ENCODE assay signal across 29 mouse cellular contexts in the genomic region with DNA sequence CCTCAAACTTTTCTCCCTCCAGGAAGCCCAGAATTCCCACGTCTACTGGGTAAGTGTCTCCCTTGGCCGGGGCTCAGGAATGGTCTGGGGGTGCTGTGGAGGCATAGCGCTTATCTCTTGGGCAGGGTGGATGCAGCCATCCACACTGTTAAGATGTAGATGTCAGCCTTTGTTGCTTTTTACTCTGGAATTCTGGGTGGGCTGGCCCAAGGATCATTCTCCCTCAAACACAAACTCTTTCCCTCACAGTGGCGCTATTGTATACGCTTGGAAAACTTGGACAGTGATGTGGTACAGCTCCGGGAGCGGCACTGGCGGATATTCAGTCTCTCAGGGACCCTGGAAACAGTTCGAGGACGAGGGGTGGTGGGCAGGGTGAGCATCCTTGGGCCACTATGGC. TPM values are rescaled to one million over a fixed set of nuclear protein-coding genes. Genes with fewer than 3 reads are reported as not detected.
DNase-seq lines count a peak whose midpoint lies in the region; ATAC-seq lines count a peak whose summit lies in the region.
"Had no signal": no experiment of that assay in that cellular context is flagged by ENCODE, and none has a peak within 500 bp of the region (broad histone marks: within the 10 kb centered on the region; RNA-seq: fewer than 3 reads in every experiment).

No protein-coding gene starts in this region.

- no peak for ATAC-seq in limb, embryonic 13.5 days (ENCODE audit: low FRiP score, low read depth)
- ATAC-seq: activated CD4-positive, CD25-positive, alpha-beta regulatory T cell, adult 4 months; CD4-positive, CD25-positive, alpha-beta regulatory T cell, adult 4 months; forebrain, embryonic 13.5 days; forebrain, embryonic 16.5 days; hindbrain, embryonic 16.5 days; intestine, embryonic 15.5 days; Patski had no signal

- no peaks in the 10 kb centered on the region for H3K9me3 ChIP-seq in limb, embryonic 13.5 days
- H3K9me3 ChIP-seq in limb, embryonic 10.5 days (replicated peaks), result no peaks in the 10 kb centered on the region
- H3K9me3 ChIP-seq: forebrain, embryonic 10.5 days; forebrain, embryonic 13.5 days; G1E; heart, embryonic 12.5 days; heart, embryonic 15.5 days; intestine, embryonic 15.5 days had no signal

- no peaks in the 10 kb centered on the region for H3K4me1 ChIP-seq in limb, embryonic 13.5 days
- no peaks in the 10 kb centered on the region for H3K4me1 ChIP-seq in limb, embryonic 10.5 days
- H3K4me1 ChIP-seq: forebrain, embryonic 13.5 days; heart, embryonic 12.5 days; intestine, embryonic 15.5 days had no signal

- peaks cover 94% of the 10 kb centered on the region for H3K36me3 ChIP-seq in limb, embryonic 13.5 days
- peaks cover 96% of the 10 kb centered on the region for H3K36me3 ChIP-seq in limb, embryonic 10.5 days

- H3K27ac ChIP-seq in limb, embryonic 13.5 days, result peak overlapping the region; percentile 15; the same call in 1 of the 2 replicates
- H3K27ac ChIP-seq in limb, embryonic 10.5 days, result no peak overlapping the region
- H3K27ac ChIP-seq: forebrain, embryonic 10.5 days; forebrain, embryonic 13.5 days; gastrocnemius, adult 2 months; heart, embryonic 15.5 days; intestine, embryonic 15.5 days had no signal

- H3K9ac ChIP-seq in limb, embryonic 13.5 days, result no peak overlapping the region
- H3K9ac ChIP-seq: forebrain, embryonic 13.5 days; heart, embryonic 12.5 days; heart, embryonic 15.5 days; intestine, embryonic 15.5 days had no signal

- H3K4me2 ChIP-seq in limb, embryonic 13.5 days (replicated peaks), result no peak overlapping the region
- H3K4me2 ChIP-seq: forebrain, embryonic 13.5 days; heart, embryonic 12.5 days; heart, embryonic 15.5 days; intestine, embryonic 15.5 days had no signal

- H3K27me3 ChIP-seq in limb, embryonic 13.5 days, result no peaks in the 10 kb centered on the region
- no peaks in the 10 kb centered on the region for H3K27me3 ChIP-seq in limb, embryonic 10.5 days (ENCODE audit: low read depth, poor library complexity, severe bottlenecking)
- H3K27me3 ChIP-seq: forebrain, embryonic 13.5 days; heart, embryonic 12.5 days; heart, embryonic 15.5 days; intestine, embryonic 15.5 days; Patski had no signal

- WGBS in limb, embryonic 13.5 days, result 95% methylated on average over 10 of the region's 10 CpGs
- WGBS in limb, embryonic 10.5 days, result 95% methylated on average over 10 of the region's 10 CpGs

- no peak for DNase-seq in limb, embryonic 10.5 days (ENCODE audit: low spot score)
- DNase-seq in ES-CJ7 (ENCODE audit: low read depth, low spot score), result peak; percentile 47
- DNase-seq in ZHBTc4 (ENCODE audit: low read depth, low spot score), result peak; percentile 62
- DNase-seq in frontal cortex, postnatal 10 days (ENCODE audit: low spot score in 2 of 2), result no peak
- no peak for DNase-seq in layer of hippocampus, postnatal 14 days (ENCODE audit: low spot score in 2 of 2)
- DNase-seq: adrenal gland, adult 8-10 months; adrenal gland, postnatal 25 days; cerebellum, adult 18-20 months; cerebellum, adult 9-10 months; gastrocnemius, adult 2 months; gastrocnemius, postnatal 14 days; heart, adult 11 months; heart, postnatal 10 days; heart, postnatal 4 days had no signal

- H3K4me3 ChIP-seq in limb, embryonic 13.5 days, result no peak overlapping the region
- no peak overlapping the region for H3K4me3 ChIP-seq in limb, embryonic 10.5 days
- H3K4me3 ChIP-seq: forebrain, embryonic 10.5 days; forebrain, embryonic 13.5 days; gastrocnemius, adult 2 months; heart, embryonic 12.5 days; heart, embryonic 15.5 days; intestine, embryonic 15.5 days had no signal

RNA-seq across cellular contexts. Expression of gene Poldip2, which starts 6.9 kb away (rescaled TPM):
- 182 and 186 TPM in 2 replicates for polyA plus RNA-seq in limb, embryonic 13.5 days (2015; fragmentation: Nextera tagmentation; extraction: Ambion mirVana)
- polyA plus RNA-seq in limb, embryonic 10.5 days (2016; fragmentation: Nextera tagmentation; extraction: Ambion mirVana), result 179 TPM in 2 replicates
- 100 to 1,000 TPM; 118 to 120 TPM for total RNA-seq in layer of hippocampus, postnatal 14 days (2021)

RNA-seq across cellular contexts. Expression of gene Tmem199, which starts 7.0 kb away (rescaled TPM):
- polyA plus RNA-seq in limb, embryonic 13.5 days (2015; fragmentation: Nextera tagmentation; extraction: Ambion mirVana), result 45.9 and 48.7 TPM in 2 replicates
- polyA plus RNA-seq in limb, embryonic 10.5 days (2016; fragmentation: Nextera tagmentation; extraction: Ambion mirVana), result 73.7 and 85.5 TPM in 2 replicates
- total RNA-seq in layer of hippocampus, postnatal 14 days (2021), result 10 to 100 TPM; 36.0 to 40.7 TPM

RNA-seq across cellular contexts. Expression of gene Sebox, which starts 15.7 kb away (rescaled TPM):
- not detected in 2 replicates for polyA plus RNA-seq in limb, embryonic 13.5 days (2015; fragmentation: Nextera tagmentation; extraction: Ambion mirVana)
- polyA plus RNA-seq in limb, embryonic 10.5 days (2016; fragmentation: Nextera tagmentation; extraction: Ambion mirVana), result not detected in 2 replicates
- total RNA-seq in layer of hippocampus, postnatal 14 days (2021), result 1 to 10 TPM; 3.9 to 4.5 TPM
- total RNA-seq: adrenal gland, adult 8-10 months; adrenal gland, postnatal 25 days; G1E; gastrocnemius, adult 2 months; gastrocnemius, postnatal 14 days; gastrocnemius, postnatal 4 days; heart, postnatal 10 days; heart, postnatal 4 days had no signal
- polyA plus RNA-seq: activated CD4-positive, CD25-positive, alpha-beta regulatory T cell, adult 4 months; CD4-positive, CD25-positive, alpha-beta regulatory T cell, adult 4 months; embryonic facial prominence, embryonic 11.5 days; forebrain, embryonic 10.5 days; G1E; heart, embryonic 12.5 days; heart, embryonic 15.5 days; hindbrain, embryonic 11.5 days; intestine, embryonic 15.5 days; Patski had no signal

RNA-seq across cellular contexts. Expression of gene Tnfaip1, which starts 17.2 kb away (rescaled TPM):
- 81.4 and 84.8 TPM in 2 replicates for polyA plus RNA-seq in limb, embryonic 13.5 days (2015; fragmentation: Nextera tagmentation; extraction: Ambion mirVana)
- 92.4 and 94.1 TPM in 2 replicates for polyA plus RNA-seq in limb, embryonic 10.5 days (2016; fragmentation: Nextera tagmentation; extraction: Ambion mirVana)
- 10 to 100 TPM; 38.1 to 40.9 TPM for total RNA-seq in layer of hippocampus, postnatal 14 days (2021)

RNA-seq across cellular contexts. Expression of gene Ift20, which starts 17.2 kb away (rescaled TPM):
- 165 and 168 TPM in 2 replicates for polyA plus RNA-seq in limb, embryonic 13.5 days (2015; fragmentation: Nextera tagmentation; extraction: Ambion mirVana)
- 85.7 and 97.9 TPM in 2 replicates for polyA plus RNA-seq in limb, embryonic 10.5 days (2016; fragmentation: Nextera tagmentation; extraction: Ambion mirVana)
- total RNA-seq in layer of hippocampus, postnatal 14 days (2021), result 10 to 100 TPM; 73.7 to 79.8 TPM

Comparison
In these comparisons a context has a peak if more than half of its experiments do, and no peak if none do; other contexts are left out.
1. DNase-seq: peak in ES-CJ7 (single experiment) and ZHBTc4 (single experiment); none in limb, embryonic 10.5 days (single experiment), frontal cortex, postnatal 10 days (0 of 2) and layer of hippocampus, postnatal 14 days (0 of 2).